Mouse (Mus musculus) ES-E14 (cell line): ENCODE measurements at regions not wholly inside any gene's neighbourhood (a gene's known extent, or its start where the extent isn't known, plus 50 kb on each side); places are given as distances from the start of the nearest gene placed in this dataset.

ENCODE experiments used
- DNase-seq: peaks from one replicate; pipeline ENCODE4 v3.0.0-alpha.2; 2013; ENCODE audit warnings: low read depth, low spot score
- H3K27ac ChIP-seq: 2 replicates; pipeline ENCODE4 v1.5.1; 2012; ENCODE audit warnings: low read depth, mild to moderate bottlenecking, low read length, moderate library complexity, mixed read lengths; ENCODE audit not compliant: poor library complexity, insufficient read depth, severe bottlenecking
- H3K36me3 ChIP-seq: 2 replicates; pipeline ENCODE4 v1.6.1; 2012; ENCODE audit warnings: mild to moderate bottlenecking, low read length, moderate library complexity, mixed read lengths; ENCODE audit not compliant: control insufficient read depth, poor library complexity, insufficient read depth, severe bottlenecking
- H3K4me1 ChIP-seq, 2 experiments: fragments of 150-350 bp in 1 of 2; sonication (generic) in 1 of 2; 2 replicates each; pipeline ENCODE4 v1.6.1; 2012; ENCODE audit warnings: low read length in 2 of 2, mild to moderate bottlenecking in 1 of 2, mixed read lengths in 1 of 2; ENCODE audit not compliant: control insufficient read depth in 2 of 2, insufficient read depth in 2 of 2, poor library complexity in 1 of 2
- H3K4me3 ChIP-seq, 2 experiments: fragments of 150-350 bp in 1 of 2; sonication (generic) in 1 of 2; 2 replicates each; pipeline ENCODE4 v1.5.1; 2012; ENCODE audit warnings: low read length in 2 of 2, low read depth in 1 of 2, mild to moderate bottlenecking in 1 of 2, mixed read lengths in 1 of 2; ENCODE audit not compliant: insufficient read depth in 1 of 2, poor library complexity in 1 of 2, severe bottlenecking in 1 of 2
- H3K9ac ChIP-seq: 2 replicates; pipeline ENCODE4 v1.6.1; 2012; ENCODE audit warnings: low read depth, mild to moderate bottlenecking, low read length, mixed read lengths; ENCODE audit not compliant: poor library complexity, insufficient read depth, severe bottlenecking
- H3K9me3 ChIP-seq: fragments of 150-350 bp; sonication (generic); 2 replicates; pipeline ENCODE4 v1.6.1; 2012; ENCODE audit warnings: low read depth, mild to moderate bottlenecking, low read length; ENCODE audit not compliant: control insufficient read depth, insufficient read depth
- CHD2 ChIP-seq: IDR thresholded peaks from 2 replicates; pipeline ENCODE4 v1.6.1; 2014; ENCODE audit warnings: mild to moderate bottlenecking, low read depth, low read length, inconsistent platforms
- HCFC1 ChIP-seq: IDR thresholded peaks from 2 replicates; pipeline ENCODE4 v1.6.1; 2012; ENCODE audit warnings: low read length, inconsistent platforms, borderline replicate concordance; ENCODE audit not compliant: insufficient read depth
- MAFK ChIP-seq: IDR thresholded peaks from 2 replicates; pipeline ENCODE4 v1.6.1; 2014; ENCODE audit warnings: mild to moderate bottlenecking, low read depth, low read length, inconsistent platforms; ENCODE audit not compliant: insufficient read depth
- ZC3H11A ChIP-seq: IDR thresholded peaks from 2 replicates; pipeline ENCODE4 v1.6.1; 2012; ENCODE audit warnings: low read depth, mild to moderate bottlenecking, inconsistent platforms, low read length, borderline replicate concordance
- ZNF384 ChIP-seq: IDR thresholded peaks from 2 replicates; pipeline ENCODE4 v1.6.1; 2012; ENCODE audit warnings: low read depth, low read length, inconsistent platforms
- in situ Hi-C, 2 experiments: fragments of 600-800 bp; cut with MboI; formaldehyde crosslinking; loops; one replicate each; pipeline ENCODE4 v1.15.1; 2025; ENCODE audit warnings: low sequenced_read_pairs in 2 of 2, inconsistent platforms in 1 of 2; ENCODE audit not compliant: unreplicated experiment in 2 of 2

DNA sequence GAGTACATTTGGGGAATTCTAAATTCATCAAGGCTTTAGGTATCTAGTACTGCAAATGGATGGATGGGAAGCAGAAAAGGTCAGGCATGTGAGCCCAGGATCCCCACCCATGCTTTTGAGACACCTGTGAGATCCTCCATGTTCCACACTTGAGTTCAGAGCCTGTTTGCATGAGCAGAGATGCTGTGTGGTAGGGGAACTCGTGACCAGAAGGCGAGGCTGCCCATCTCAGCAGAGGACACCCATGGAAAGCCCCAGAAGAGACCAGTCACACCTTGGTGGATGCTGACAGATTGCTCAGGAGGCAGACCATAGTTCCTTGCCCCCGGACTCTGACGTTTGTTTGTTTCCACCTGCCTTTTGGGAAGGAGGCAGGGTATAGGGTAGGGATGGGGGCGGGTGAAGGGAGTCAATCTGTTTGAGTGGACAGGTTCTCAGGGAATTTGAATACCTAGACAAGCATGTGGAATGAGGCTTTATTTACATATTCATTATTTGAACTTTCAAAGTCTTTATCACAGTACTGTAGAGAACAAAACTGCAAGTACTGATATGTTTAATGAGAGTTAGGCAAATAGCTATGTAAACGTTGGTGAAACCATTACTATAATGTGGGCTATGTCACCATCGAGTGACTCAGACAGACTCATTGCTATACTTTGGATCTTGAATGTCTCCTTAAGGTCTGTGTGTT, 278.5 kb downstream of the Dhx35 start:
- in situ Hi-C loops = no loop called here
- H3K4me1 ChIP-seq = peaks cover 0 to 6% of the 10 kb centered on the region in 2 experiments; a peak in 1 of 4 replicates
- no peaks in the 10 kb centered on the region for H3K36me3 ChIP-seq
- H3K4me3 ChIP-seq = no peak overlapping the region
- no peak overlapping the region for H3K9ac ChIP-seq
- H3K9me3 ChIP-seq = no peaks in the 10 kb centered on the region
- TF ChIP-seq CHD2 = no peak
- TF ChIP-seq HCFC1 = no peak
- TF ChIP-seq ZNF384 = no peak
- no peak for TF ChIP-seq ZC3H11A
- TF ChIP-seq MAFK = no peak
- H3K27ac ChIP-seq = no peak overlapping the region
- DNase-seq = no peak

DNA sequence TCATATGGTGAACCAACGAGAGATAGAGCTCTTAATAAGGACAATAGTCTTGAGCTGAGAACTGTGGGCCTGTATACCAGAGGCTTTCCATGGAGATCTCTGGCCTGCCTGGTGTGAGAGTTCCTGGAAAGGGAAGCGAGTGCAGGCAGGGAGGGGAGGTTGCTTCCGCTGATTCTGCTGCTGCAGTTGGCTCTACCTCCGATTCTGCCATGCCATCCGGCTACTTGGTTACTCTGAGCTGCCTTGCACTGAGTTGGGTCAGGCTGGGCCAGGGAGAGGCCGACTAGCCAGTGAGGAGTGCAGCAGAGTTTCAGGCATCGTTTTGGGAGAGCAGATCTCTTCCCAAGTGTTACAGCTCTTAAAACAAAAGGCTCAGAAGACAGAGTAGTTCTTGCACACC, 285.2 kb downstream of the Dhx35 start:
- in situ Hi-C loops = no loop called here
- Histone ChIP-seq H3K36me3 (no peaks in the 10 kb centered on the region), H3K4me3 (no peak overlapping the region), H3K9ac (no peak overlapping the region), H3K9me3 (no peaks in the 10 kb centered on the region), H3K27ac (no peak overlapping the region), H3K4me1 (no peaks in the 10 kb centered on the region)
- DNase-seq = no peak
- no peak for TF ChIP-seq MAFK
- TF ChIP-seq ZNF384 = no peak
- TF ChIP-seq ZC3H11A = no peak
- TF ChIP-seq HCFC1 = no peak
- TF ChIP-seq CHD2 = no peak

DNA sequence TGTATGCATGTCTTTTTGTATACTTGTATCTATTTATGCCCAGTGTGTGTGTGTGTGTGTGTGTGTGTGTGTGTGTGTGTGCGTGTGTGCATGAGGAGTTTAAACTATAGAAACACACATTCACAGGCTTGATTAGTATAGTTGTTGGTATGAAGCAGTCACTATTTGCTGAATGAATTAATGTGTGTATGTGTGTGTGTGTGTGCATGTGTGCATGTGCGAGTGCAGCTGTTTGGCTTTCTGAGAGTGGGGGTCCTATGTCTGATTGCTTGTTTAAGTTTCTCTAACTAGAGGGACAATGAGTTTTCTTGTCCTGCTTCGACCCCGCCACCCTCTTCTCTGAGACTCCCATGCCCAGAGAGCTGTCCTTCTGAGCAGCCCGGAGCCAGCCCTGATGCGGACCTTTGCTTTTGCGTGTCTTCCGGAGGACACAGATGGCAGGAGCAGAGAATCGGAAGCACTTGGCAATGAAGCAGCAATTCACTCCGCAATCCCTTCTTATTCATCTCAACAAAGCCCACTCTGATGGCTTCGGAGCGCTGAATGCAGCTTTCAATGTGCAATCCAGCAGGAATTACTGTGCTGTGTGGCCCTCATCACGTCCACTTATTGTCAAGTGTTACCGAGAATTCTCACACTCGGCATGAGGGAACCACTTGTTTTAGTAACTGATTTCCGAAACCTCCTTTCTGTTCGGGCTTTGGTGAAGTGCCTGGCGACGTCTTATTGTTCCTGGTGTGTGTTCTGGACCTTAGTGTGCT, 286.4 kb downstream of the Dhx35 start:
- H3K27ac ChIP-seq = no peak overlapping the region
- H3K4me3 ChIP-seq = no peak overlapping the region
- no peak for DNase-seq
- in situ Hi-C loops = no loop called here
- TF ChIP-seq CHD2 (no peak), ZC3H11A (no peak), ZNF384 (no peak), MAFK (no peak), HCFC1 (no peak)
- H3K4me1 ChIP-seq = no peaks in the 10 kb centered on the region
- H3K9ac ChIP-seq = no peak overlapping the region
- no peaks in the 10 kb centered on the region for H3K9me3 ChIP-seq
- H3K36me3 ChIP-seq = no peaks in the 10 kb centered on the region

DNA sequence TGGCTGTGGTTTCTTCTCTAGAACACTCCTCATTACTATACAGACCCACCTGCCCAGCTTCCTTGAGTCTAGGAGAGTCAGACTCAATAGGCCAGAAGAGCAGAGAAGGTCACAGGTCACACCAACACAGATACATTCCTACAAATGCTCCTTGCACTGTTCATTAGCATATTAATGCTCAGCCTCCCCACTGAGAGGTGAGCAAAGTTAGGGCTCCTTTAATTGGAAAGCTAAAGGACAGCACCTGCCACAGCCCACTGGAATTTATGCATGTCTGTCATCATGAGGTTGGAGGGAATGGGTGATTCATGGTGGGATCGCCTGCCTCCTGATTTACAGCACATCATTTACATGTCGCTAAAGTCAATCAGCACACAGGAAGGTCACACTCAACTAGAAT, 292.2 kb downstream of the Dhx35 start:
- Histone ChIP-seq H3K9ac (no peak overlapping the region), H3K9me3 (no peaks in the 10 kb centered on the region), H3K36me3 (no peaks in the 10 kb centered on the region), H3K4me3 (no peak overlapping the region), H3K4me1 (peaks cover 0 to 3% of the 10 kb centered on the region in 2 experiments; a peak in 1 of 4 replicates), H3K27ac (no peak overlapping the region)
- TF ChIP-seq ZNF384 = no peak
- TF ChIP-seq HCFC1 = no peak
- no peak for TF ChIP-seq ZC3H11A
- no peak for TF ChIP-seq MAFK
- in situ Hi-C loops = no loop called here
- DNase-seq = peak; percentile 27
